Mouse (Mus musculus) splenic B cell, adult 2 months (primary cell): ENCODE data around the gene Smox.

Source experiments
- DNase-seq: peaks from one replicate; pipeline ENCODE4 v3.0.0-alpha.2; 2011; ENCODE audit warnings: low read depth, low spot score
- H3K27me3 ChIP-seq: 2 replicates; pipeline ENCODE4 v1.6.1; 2012; ENCODE audit warnings: mild to moderate bottlenecking, low read length, moderate library complexity, mixed read lengths; ENCODE audit not compliant: control insufficient read depth, poor library complexity, insufficient read depth, severe bottlenecking
- H3K36me3 ChIP-seq: 2 replicates; pipeline ENCODE4 v1.6.1; 2012; ENCODE audit warnings: mild to moderate bottlenecking, low read length, moderate library complexity, mixed read lengths; ENCODE audit not compliant: control insufficient read depth, poor library complexity, insufficient read depth, severe bottlenecking

The Smox gene

DNA sequence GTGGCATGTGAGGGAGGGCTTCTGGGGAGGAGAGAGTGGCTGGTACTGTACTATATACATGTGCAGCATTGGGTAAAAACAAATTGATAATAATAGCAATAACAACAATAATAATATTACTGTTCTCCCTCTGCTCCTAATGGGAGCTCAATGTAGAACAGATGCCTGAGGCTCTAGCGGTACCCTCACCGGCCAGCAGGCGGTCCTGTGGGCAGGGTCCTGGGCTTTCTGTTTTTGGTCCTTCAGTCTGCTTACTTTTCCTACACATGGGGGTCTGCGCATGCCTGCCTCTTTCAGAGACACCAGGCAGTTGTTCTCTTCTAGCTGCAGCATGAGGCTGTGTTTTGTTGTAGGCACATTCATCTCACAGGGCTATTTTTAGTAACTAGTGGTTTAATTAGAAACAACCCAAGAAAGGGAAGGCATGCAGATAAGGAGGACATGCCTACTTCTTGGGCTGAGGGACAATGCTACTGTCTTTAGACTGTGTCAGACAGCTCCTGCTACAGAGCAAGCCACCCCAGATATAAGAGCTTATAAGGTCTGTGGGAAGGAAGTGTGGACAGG is 22.8 kb downstream of the Smox start:
- no peaks in the 10 kb centered on the region for H3K36me3 ChIP-seq
- no peaks in the 10 kb centered on the region for H3K27me3 ChIP-seq
- no peak for DNase-seq

- Histone ChIP-seq H3K36me3 (no peaks in the 10 kb centered on the region), H3K27me3 (no peaks in the 10 kb centered on the region)
- DNase-seq = no peak
Measured at GRCm38 (mm10) chr2:131517550-131517949, 26.3 kb downstream of the Smox start.

GRCm38 (mm10) chr2:131518790-131519189 is 27.5 kb downstream of the Smox start:
- Histone ChIP-seq H3K27me3 (no peaks in the 10 kb centered on the region), H3K36me3 (no peaks in the 10 kb centered on the region)
- DNase-seq = no peak

- no peak for DNase-seq
- H3K36me3 ChIP-seq = no peaks in the 10 kb centered on the region
- no peaks in the 10 kb centered on the region for H3K27me3 ChIP-seq
Measured at GRCm38 (mm10) chr2:131520743-131521142, 29.4 kb downstream of the Smox start.

DNA sequence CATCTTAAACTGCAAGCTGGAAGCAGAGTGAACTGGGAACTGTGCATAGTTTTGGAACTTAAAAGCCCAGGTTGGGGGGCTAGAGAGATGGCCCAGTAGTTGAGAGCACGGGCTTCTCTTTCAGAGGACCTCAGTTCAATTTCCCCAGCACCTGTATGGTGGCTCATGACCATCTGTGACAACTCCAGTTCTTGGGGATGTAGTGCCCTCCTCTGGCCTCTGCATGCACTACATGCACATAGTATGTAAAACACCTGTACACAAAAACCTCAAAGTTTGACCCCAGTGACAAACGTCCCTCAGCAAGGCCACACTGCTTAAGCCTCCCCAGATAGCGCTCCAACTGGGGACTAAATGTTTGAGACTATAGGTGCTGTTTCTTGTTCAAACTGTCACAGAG is 35.8 kb downstream of the Smox start:
- DNase-seq = peak; percentile 43
- Histone ChIP-seq H3K27me3 (no peaks in the 10 kb centered on the region), H3K36me3 (no peaks in the 10 kb centered on the region)

GRCm38 (mm10) chr2:131529898-131530622 is 38.8 kb downstream of the Smox start:
- Histone ChIP-seq H3K36me3 (no peaks in the 10 kb centered on the region), H3K27me3 (no peaks in the 10 kb centered on the region)
- peak; percentile 60 for DNase-seq

GRCm38 (mm10) chr2:131530623-131531008 is 39.3 kb downstream of the Smox start:
- peak; percentile 72 for DNase-seq
- H3K36me3 ChIP-seq = no peaks in the 10 kb centered on the region
- no peaks in the 10 kb centered on the region for H3K27me3 ChIP-seq

- Histone ChIP-seq H3K27me3 (no peaks in the 10 kb centered on the region), H3K36me3 (no peaks in the 10 kb centered on the region)
- no peak for DNase-seq
Measured at GRCm38 (mm10) chr2:131531271-131531670, 40.0 kb downstream of the Smox start.

GRCm38 (mm10) chr2:131535168-131535567 is 43.9 kb downstream of the Smox start:
- no peaks in the 10 kb centered on the region for H3K27me3 ChIP-seq
- DNase-seq = no peak

DNA sequence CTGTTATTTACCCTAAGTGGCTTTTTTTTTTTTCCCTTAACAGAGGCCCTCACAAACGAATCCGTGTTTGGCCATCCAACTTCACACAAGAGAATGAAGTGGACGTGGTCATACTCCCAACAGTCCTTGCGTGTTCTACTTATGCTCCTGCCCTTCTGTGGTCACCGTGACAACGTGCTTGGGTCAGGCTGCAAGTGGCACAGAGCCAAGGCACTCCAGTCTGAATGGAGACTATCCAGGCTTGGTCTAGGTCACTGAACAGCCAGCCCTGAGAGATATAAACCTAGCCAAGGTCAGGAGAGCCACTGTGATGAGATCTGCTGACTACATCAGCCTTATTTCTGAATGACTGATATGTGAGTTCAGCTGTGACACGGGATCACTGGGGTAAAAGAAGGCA is 47.0 kb downstream of the Smox start:
- Histone ChIP-seq H3K36me3 (no peaks in the 10 kb centered on the region), H3K27me3 (no peaks in the 10 kb centered on the region)
- DNase-seq = no peak

More at GRCm38 (mm10) chr2:131535168-131535567, 43.9 kb downstream of the Smox start:
- no peaks in the 10 kb centered on the region for H3K36me3 ChIP-seq

- H3K36me3 ChIP-seq = no peaks in the 10 kb centered on the region
- DNase-seq = no peak
Measured at GRCm38 (mm10) chr2:131539780-131540179, 48.5 kb downstream of the Smox start.

GRCm38 (mm10) chr2:131541686-131542085 is 50.4 kb downstream of the Smox start:
- DNase-seq = no peak
- Histone ChIP-seq H3K36me3 (no peaks in the 10 kb centered on the region), H3K27me3 (peaks cover 3% of the 10 kb centered on the region; the same call in 1 of the 2 replicates)

More at GRCm38 (mm10) chr2:131539780-131540179, 48.5 kb downstream of the Smox start:
- no peaks in the 10 kb centered on the region for H3K27me3 ChIP-seq

- Histone ChIP-seq H3K27me3 (peaks cover 4% of the 10 kb centered on the region), H3K36me3 (no peaks in the 10 kb centered on the region)
- peak; percentile 10 for DNase-seq
Measured at GRCm38 (mm10) chr2:131542531-131542930, 51.2 kb downstream of the Smox start.

DNA sequence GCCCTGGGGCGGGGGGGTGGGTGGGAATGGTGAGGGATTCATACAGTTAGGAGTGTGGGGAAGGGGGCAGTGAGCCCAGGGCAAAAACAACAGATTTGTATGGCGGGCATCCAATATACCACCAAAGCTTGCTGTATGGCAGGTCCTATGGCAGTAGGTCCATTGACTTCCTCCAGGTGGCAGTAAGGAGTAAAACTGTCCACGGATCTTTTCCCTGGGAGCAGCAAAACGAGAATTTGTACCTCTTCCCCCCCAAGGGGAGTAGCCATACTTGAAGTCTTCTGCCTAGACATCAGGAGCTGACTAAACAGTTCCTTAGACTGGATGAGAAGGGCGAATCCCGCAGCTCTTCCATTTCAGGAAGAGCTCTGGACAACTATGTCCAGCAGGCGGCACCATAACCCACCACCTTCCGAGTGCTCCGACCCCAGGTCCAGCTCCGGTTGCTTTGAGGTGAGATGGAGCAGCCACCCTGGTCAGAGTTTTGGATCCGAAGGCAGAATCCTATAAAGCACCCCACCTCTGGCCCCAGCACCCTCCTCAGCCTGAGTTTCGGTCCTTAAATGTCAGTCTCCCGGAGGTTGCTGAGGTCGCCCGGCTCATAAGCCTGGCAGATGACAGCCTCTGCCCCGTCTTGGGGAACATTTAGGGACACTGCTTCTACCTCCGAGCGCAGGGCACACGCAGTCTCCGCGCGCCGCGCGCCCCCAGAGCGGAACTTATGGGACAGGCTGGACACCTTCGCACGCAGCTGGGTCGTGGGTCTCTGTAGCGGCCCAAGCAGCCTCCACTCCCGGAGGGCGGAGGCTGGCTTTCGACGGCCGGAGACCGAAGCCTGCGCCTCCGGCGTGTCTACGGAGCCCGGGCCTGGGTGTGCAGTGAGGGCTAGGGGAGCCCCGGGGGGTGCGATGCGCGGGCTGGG is 54.4 kb downstream of the Smox start:
- Histone ChIP-seq H3K27me3 (peaks cover 4% of the 10 kb centered on the region), H3K36me3 (no peaks in the 10 kb centered on the region)
- DNase-seq = peak; percentile 58

GRCm38 (mm10) chr2:131546308-131546700 is 55.0 kb downstream of the Smox start:
- peak; percentile 11 for DNase-seq
- Histone ChIP-seq H3K36me3 (no peaks in the 10 kb centered on the region), H3K27me3 (peaks cover 4% of the 10 kb centered on the region)
